Mouse (Mus musculus): ENCODE data around the gene Cacna1c. TPM values are rescaled to one million over a fixed set of nuclear protein-coding genes. Genes with fewer than 3 reads are reported as not detected.
"Not testable (repeated sequence)": the region's sequence is repeated elsewhere in the genome, so short reads cannot be mapped to it uniquely, and the experiment has no call there.

The Cacna1c gene
- polyA plus RNA-seq, 1 experiment from 2014 or later = 3.2 TPM

DNA sequence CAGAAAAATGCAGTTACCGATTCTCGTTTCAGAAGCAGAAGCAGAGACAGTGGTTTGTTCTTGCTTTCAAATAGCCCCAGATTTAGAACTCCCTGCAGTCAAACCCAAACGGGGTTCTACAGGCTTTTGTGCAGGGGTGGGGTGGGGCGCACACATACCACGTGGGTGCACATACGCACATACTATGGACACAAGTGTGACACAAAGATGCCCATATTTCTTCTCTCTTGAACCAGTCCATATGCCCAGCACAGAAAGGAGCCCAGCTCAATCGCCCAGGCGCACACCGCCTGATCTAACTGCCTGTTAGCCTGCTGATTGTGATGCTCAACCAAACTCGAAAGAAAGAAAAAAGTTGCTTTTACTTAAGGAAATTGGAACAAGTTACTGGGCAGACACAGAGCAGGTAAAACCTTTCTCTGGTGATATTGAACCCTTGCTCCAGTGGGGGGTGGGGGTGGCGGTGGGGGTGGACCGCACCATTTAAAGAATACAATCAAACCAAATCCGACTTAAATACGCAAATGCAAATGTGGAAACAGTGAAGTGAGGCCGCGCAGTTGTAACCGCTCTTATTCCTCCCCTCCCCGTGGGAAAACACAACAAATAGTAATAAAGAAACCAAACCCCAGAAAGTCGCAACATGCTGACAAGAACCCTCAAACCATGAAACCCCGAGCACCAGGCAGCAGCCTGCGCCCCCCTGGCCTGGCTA, 603.4 kb downstream of the Cacna1c start:
- Histone ChIP-seq H3K4me3 (ENCODE audit: low read depth, low read length) (peak overlapping the region; percentile 29), H3K9me3 (replicated peaks; ENCODE audit: control insufficient read depth, low read length) (no peaks in the 10 kb centered on the region), H3K4me1 (ENCODE audit: control insufficient read depth, insufficient read depth, low read length) (peaks cover 18% of the 10 kb centered on the region), H3K27ac (ENCODE audit: low read depth, low read length) (no peak overlapping the region), H3K9ac (ENCODE audit: low read length) (peak overlapping the region; percentile 57), H3K27me3 (replicated peaks; ENCODE audit: control insufficient read depth, insufficient read depth, low read length) (no peaks in the 10 kb centered on the region; the same call in 1 of the 2 replicates), H3K4me2 (ENCODE audit: low read length) (peak overlapping the region; percentile 58), H3K36me3 (ENCODE audit: control insufficient read depth, insufficient read depth, low read length) (no peaks in the 10 kb centered on the region)
- WGBS = 16% methylated on average over 21 of the region's 21 CpGs
- ATAC-seq = no peak
- peak; percentile 8 for DNase-seq (ENCODE audit: low spot score)

DNA sequence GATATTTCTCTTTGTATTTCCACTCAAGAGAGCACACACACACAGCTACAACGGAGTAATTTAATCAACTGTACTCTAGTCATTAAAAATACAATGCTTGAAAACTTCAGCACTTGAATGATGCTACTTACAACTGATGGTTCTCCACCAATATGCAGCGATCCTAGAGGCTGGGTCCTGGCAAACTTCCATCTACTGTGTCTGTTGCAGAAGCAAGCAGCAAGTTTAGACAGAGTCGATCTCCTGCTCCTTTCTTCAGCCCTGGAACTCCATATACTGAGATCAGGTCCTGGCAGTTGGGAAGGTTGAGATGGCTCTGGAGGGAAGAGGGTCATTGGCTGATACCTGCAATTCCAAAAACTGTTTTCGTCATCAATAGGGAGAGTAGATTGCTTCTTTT, 617.5 kb downstream of the Cacna1c start:
- not testable (repeated sequence) for H3K4me1 ChIP-seq (ENCODE audit: control insufficient read depth, insufficient read depth, low read length); DNase-seq (ENCODE audit: low spot score); H3K9ac ChIP-seq (ENCODE audit: low read length); H3K9me3 ChIP-seq (replicated peaks; ENCODE audit: control insufficient read depth, low read length); H3K27ac ChIP-seq (ENCODE audit: low read depth, low read length); H3K4me2 ChIP-seq (ENCODE audit: low read length); H3K4me3 ChIP-seq (ENCODE audit: low read depth, low read length); H3K36me3 ChIP-seq (ENCODE audit: control insufficient read depth, insufficient read depth, low read length); ATAC-seq; H3K27me3 ChIP-seq (replicated peaks; ENCODE audit: control insufficient read depth, insufficient read depth, low read length)
- 81% methylated on average over 4 of the region's 4 CpGs for WGBS

GRCm38 (mm10) chr6:118574351-118574750, 621.9 kb downstream of the Cacna1c start:
- Histone ChIP-seq H3K27me3 (replicated peaks; ENCODE audit: control insufficient read depth, insufficient read depth, low read length) (no peaks in the 10 kb centered on the region), H3K4me1 (ENCODE audit: control insufficient read depth, insufficient read depth, low read length) (no peaks in the 10 kb centered on the region), H3K36me3 (ENCODE audit: control insufficient read depth, insufficient read depth, low read length) (no peaks in the 10 kb centered on the region), H3K4me3 (ENCODE audit: low read depth, low read length) (no peak overlapping the region), H3K27ac (ENCODE audit: low read depth, low read length) (no peak overlapping the region), H3K9me3 (replicated peaks; ENCODE audit: control insufficient read depth, low read length) (no peaks in the 10 kb centered on the region), H3K4me2 (ENCODE audit: low read length) (no peak overlapping the region), H3K9ac (ENCODE audit: low read length) (no peak overlapping the region)
- WGBS = 78% methylated on average over 6 of the region's 6 CpGs
- no peak; the same call in 1 of the 2 replicates for ATAC-seq
- peak; percentile 55 for DNase-seq (ENCODE audit: low spot score)

DNA sequence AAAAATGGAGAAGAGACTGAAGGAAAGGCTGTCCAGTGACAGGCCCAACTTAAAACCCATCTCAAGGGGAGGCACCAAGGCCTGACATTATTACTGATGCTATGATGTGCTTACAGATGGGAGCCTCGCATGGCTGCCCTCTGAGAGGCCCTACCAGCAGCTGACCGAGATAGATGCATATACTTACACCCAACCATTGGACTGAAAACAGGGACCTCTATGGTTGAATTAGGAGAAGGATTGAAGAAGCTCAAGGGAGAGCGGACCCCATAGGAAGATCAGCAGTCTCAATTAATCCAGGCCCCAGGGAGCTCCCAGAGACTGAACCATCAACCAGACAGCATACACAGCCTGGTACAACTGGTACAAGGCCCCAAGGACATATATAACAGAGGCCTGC, 628.4 kb downstream of the Cacna1c start:
- 94% methylated on average over 3 of the region's 3 CpGs for WGBS

DNA sequence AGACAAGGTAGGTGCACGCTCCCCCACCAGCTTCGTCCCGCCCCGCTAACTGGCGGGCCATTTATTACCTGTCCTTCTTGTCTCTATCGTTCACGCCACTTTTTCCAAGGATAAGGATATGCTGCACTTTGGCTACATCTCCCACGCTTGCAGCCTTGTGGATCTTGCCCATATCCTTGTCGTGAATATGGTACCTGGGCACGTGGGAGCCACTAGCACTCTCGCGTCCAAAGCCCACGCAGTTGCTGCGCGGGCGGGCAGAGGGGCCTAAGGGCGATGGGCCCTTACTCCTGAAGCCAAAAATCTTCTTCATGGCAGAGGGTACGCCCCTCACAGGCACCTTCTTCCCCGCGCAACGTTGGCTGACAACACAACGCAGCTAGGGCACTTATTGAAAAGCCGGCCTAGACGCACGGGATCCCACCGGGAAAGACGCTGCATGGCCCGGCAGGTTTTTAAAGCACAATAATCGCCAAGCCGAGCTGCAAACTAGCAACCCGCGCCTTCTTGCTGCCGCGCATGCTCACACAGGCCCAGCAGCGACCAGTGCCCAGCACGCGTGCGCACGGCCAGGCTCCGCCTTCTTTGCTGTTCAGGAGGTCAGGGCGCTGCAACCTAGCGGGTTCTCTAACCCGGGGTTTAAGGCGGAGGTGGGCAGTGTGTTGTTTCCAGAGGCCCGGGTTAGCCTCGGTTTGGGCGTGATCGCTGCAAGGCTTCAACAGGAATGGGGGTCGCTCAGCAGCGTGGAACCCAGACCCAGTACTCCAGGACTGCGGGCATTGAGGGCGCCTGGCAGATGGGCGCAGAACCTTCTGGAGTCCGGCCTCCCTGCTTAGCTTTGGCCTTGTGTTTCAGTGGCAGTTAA, 634.2 kb downstream of the Cacna1c start, which contains the start of gene Ankrd26:
Gene Ankrd26, minus strand, starts transcription at position 482 of the 865 bp plus-strand sequence.
- 5% methylated on average over 54 of the region's 54 CpGs for WGBS
- H3K4me2 ChIP-seq (ENCODE audit: low read length) = peak within 1 kb of the TSS; percentile 95
- H3K9ac ChIP-seq (ENCODE audit: low read length) = peak within 1 kb of the TSS; percentile 87
- H3K9me3 ChIP-seq (replicated peaks; ENCODE audit: control insufficient read depth, low read length) = no peaks in the 10 kb centered on the region
- DNase-seq (ENCODE audit: low spot score) (peak; percentile 94), ATAC-seq (peak; percentile 97)
- H3K27ac ChIP-seq (ENCODE audit: low read depth, low read length) = peak within 1 kb of the TSS; percentile 65
- peaks cover 15% of the 10 kb centered on the region for H3K4me1 ChIP-seq (ENCODE audit: control insufficient read depth, insufficient read depth, low read length)
- H3K27me3 ChIP-seq (replicated peaks; ENCODE audit: control insufficient read depth, insufficient read depth, low read length) = no peaks in the 10 kb centered on the region
- H3K4me3 ChIP-seq (ENCODE audit: low read depth, low read length) = peak within 1 kb of the TSS; percentile 73
- H3K36me3 ChIP-seq (ENCODE audit: control insufficient read depth, insufficient read depth, low read length) = peaks cover 22% of the 10 kb centered on the region

More for the DNA sequence above, 628.4 kb downstream of the Cacna1c start:
- no peak overlapping the region for H3K4me2 ChIP-seq (ENCODE audit: low read length)
- no peak overlapping the region for H3K4me3 ChIP-seq (ENCODE audit: low read depth, low read length)
- H3K27ac ChIP-seq (ENCODE audit: low read depth, low read length) = no peak overlapping the region
- H3K4me1 ChIP-seq (ENCODE audit: control insufficient read depth, insufficient read depth, low read length) = peaks cover 9% of the 10 kb centered on the region; the same call in 1 of the 2 replicates
- no peaks in the 10 kb centered on the region for H3K9me3 ChIP-seq (replicated peaks; ENCODE audit: control insufficient read depth, low read length)
- DNase-seq (ENCODE audit: low spot score) (no peak), ATAC-seq (no peak)
- no peaks in the 10 kb centered on the region for H3K27me3 ChIP-seq (replicated peaks; ENCODE audit: control insufficient read depth, insufficient read depth, low read length)
- H3K9ac ChIP-seq (ENCODE audit: low read length) = no peak overlapping the region
- H3K36me3 ChIP-seq (ENCODE audit: control insufficient read depth, insufficient read depth, low read length) = no peaks in the 10 kb centered on the region

DNA sequence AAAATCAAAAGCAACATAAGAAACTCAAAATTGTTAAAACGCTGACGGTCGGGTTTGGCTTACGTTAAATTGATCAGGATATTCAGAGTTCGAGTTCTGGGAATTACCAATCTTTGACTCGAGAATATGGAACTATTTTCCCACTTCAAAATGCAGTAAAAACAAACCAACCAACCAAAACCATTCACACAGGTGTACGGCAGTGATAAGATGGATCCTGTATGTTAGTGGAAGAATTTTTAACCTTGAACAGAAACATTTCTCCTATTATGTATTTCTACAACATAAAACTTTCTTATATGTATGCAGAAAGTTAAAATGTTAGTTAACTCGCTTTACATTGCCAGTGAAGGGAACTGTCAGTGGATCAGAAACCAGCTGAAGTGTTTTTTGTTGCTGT, 635.0 kb downstream of the Cacna1c start:
- DNase-seq (ENCODE audit: low spot score) (no peak), ATAC-seq (no peak)
- H3K4me1 ChIP-seq (ENCODE audit: control insufficient read depth, insufficient read depth, low read length) = peaks cover 15% of the 10 kb centered on the region
- peak overlapping the region; percentile 73 for H3K4me3 ChIP-seq (ENCODE audit: low read depth, low read length)
- peak overlapping the region; percentile 95 for H3K4me2 ChIP-seq (ENCODE audit: low read length)
- H3K27ac ChIP-seq (ENCODE audit: low read depth, low read length) = no peak overlapping the region
- peak overlapping the region; percentile 87 for H3K9ac ChIP-seq (ENCODE audit: low read length)
- no peaks in the 10 kb centered on the region for H3K9me3 ChIP-seq (replicated peaks; ENCODE audit: control insufficient read depth, low read length)
- 82% methylated on average over 8 of the region's 8 CpGs for WGBS
- H3K36me3 ChIP-seq (ENCODE audit: control insufficient read depth, insufficient read depth, low read length) = peaks cover 30% of the 10 kb centered on the region
- H3K27me3 ChIP-seq (replicated peaks; ENCODE audit: control insufficient read depth, insufficient read depth, low read length) = no peaks in the 10 kb centered on the region

DNA sequence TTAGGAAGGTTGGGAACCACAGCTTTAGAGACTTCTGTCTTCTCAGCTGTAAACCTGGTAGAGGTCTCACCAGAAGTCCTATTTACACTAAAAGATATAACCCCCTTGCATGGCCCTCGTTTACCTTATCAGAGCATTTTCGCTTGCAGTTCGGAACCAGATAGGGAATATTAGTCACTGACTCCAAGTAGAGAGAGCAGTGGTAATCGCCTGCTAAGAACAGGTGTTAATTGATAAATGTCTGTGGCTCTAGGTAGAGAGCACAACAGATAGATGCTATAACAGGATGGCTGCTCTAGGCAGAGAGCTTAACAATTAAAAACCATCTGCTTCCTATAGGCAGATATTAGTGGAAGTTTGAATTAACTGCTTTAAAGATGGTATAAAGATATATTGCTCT, 657.6 kb downstream of the Cacna1c start:
- WGBS = 93% methylated on average over 4 of the region's 4 CpGs
- no peaks in the 10 kb centered on the region for H3K4me1 ChIP-seq (ENCODE audit: control insufficient read depth, insufficient read depth, low read length)
- no peak overlapping the region for H3K9ac ChIP-seq (ENCODE audit: low read length)
- no peak overlapping the region for H3K4me3 ChIP-seq (ENCODE audit: low read depth, low read length)
- no peak for ATAC-seq
- no peaks in the 10 kb centered on the region for H3K9me3 ChIP-seq (replicated peaks; ENCODE audit: control insufficient read depth, low read length)
- H3K27me3 ChIP-seq (replicated peaks; ENCODE audit: control insufficient read depth, insufficient read depth, low read length) = no peaks in the 10 kb centered on the region
- no peak for DNase-seq (ENCODE audit: low spot score)
- H3K4me2 ChIP-seq (ENCODE audit: low read length) = no peak overlapping the region
- H3K27ac ChIP-seq (ENCODE audit: low read depth, low read length) = no peak overlapping the region
- H3K36me3 ChIP-seq (ENCODE audit: control insufficient read depth, insufficient read depth, low read length) = peaks cover 62% of the 10 kb centered on the region

Measured in forebrain, embryonic 14.5 days (tissue).